Mouse (Mus musculus) intestine, postnatal 0 days (tissue): ENCODE measurements at regions not wholly inside any gene's neighbourhood (a gene's known extent, or its start where the extent isn't known, plus 50 kb on each side); places are given as distances from the start of the nearest gene placed in this dataset.

ENCODE experiments used
- ATAC-seq: fragments of 200-750 bp; cut with Nextera tagmentation; 2 replicates; pipeline ENCODE4 v1.8.0; 2017; ENCODE audit warnings: mild to moderate bottlenecking, moderate TSS enrichment, moderate library complexity
- H3K27ac ChIP-seq: fragments of 300-500 bp; sonication (generic); 2 replicates; pipeline ENCODE4 v1.5.1; 2014; ENCODE audit warnings: mild to moderate bottlenecking, low read depth, low read length, moderate library complexity
- H3K27me3 ChIP-seq: fragments of 300-500 bp; sonication (generic); replicated peaks from 2 replicates; pipeline ENCODE4 v1.6.1; 2014; ENCODE audit warnings: low read length, mixed read lengths; ENCODE audit not compliant: control insufficient read depth, insufficient read depth
- H3K36me3 ChIP-seq: fragments of 300-500 bp; sonication (generic); 2 replicates; pipeline ENCODE4 v1.6.1; 2014; ENCODE audit warnings: mild to moderate bottlenecking, moderate library complexity; ENCODE audit not compliant: control insufficient read depth, insufficient read depth
- H3K4me1 ChIP-seq: fragments of 300-500 bp; sonication (generic); replicated peaks from 2 replicates; pipeline ENCODE4 v1.6.1; 2014; ENCODE audit warnings: antibody characterized with exemption, low read length, mixed read lengths; ENCODE audit not compliant: control insufficient read depth, insufficient read depth
- H3K4me2 ChIP-seq: fragments of 300-500 bp; sonication (generic); replicated peaks from 2 replicates; pipeline ENCODE4 v1.6.1; 2014; ENCODE audit warnings: low read depth, mild to moderate bottlenecking, moderate library complexity
- H3K4me3 ChIP-seq: fragments of 300-500 bp; sonication (generic); 2 replicates; pipeline ENCODE4 v1.5.1; 2014; ENCODE audit warnings: low read depth, low read length
- H3K9ac ChIP-seq: fragments of 300-500 bp; sonication (generic); 2 replicates; pipeline ENCODE4 v1.6.1; 2014; ENCODE audit warnings: mild to moderate bottlenecking, low read depth, low read length
- H3K9me3 ChIP-seq: fragments of 300-500 bp; sonication (generic); 2 replicates; pipeline ENCODE4 v1.6.1; 2016; ENCODE audit warnings: mixed run types; ENCODE audit not compliant: control insufficient read depth
- CTCF ChIP-seq: sonication (generic); IDR thresholded peaks from 2 replicates; pipeline ENCODE4 v1.5.1; 2016; ENCODE audit warnings: low read depth, mild to moderate bottlenecking, control low read depth, antibody characterized with exemption, moderate library complexity
- WGBS: fragments of 180-500 bp; shearing (Covaris S2); extraction: QIAGEN DNeasy Blood & Tissue Kit; methylation state at CpG from one replicate; pipeline ENCODE4 v1.1.7; 2014; 5-methylcytosine and 5-hydroxymethylcytosine counted together

- Histone ChIP-seq H3K4me1 (no peaks in the 10 kb centered on the region), H3K9ac (no peak overlapping the region), H3K9me3 (no peaks in the 10 kb centered on the region), H3K4me2 (no peak overlapping the region), H3K27ac (no peak overlapping the region), H3K27me3 (no peaks in the 10 kb centered on the region), H3K36me3 (no peaks in the 10 kb centered on the region), H3K4me3 (no peak overlapping the region)
- WGBS: 28% methylated on average over 4 of the region's 4 CpGs
- ATAC-seq: no peak
- TF ChIP-seq CTCF: no peak
Measured at GRCm38 (mm10) chr15:62496193-62496592, 1348.8 kb downstream of the Gsdmc2 start.

- H3K4me1 ChIP-seq: no peaks in the 10 kb centered on the region
- no peak overlapping the region for H3K4me2 ChIP-seq
- H3K27me3 ChIP-seq: no peaks in the 10 kb centered on the region
- no peaks in the 10 kb centered on the region for H3K9me3 ChIP-seq
- no peak overlapping the region for H3K9ac ChIP-seq
- TF ChIP-seq CTCF: no peak
- ATAC-seq: no peak
- H3K4me3 ChIP-seq: no peak overlapping the region
- H3K27ac ChIP-seq: no peak overlapping the region
- no peaks in the 10 kb centered on the region for H3K36me3 ChIP-seq
- WGBS: 46% methylated on average over 3 of the region's 3 CpGs
Measured at GRCm38 (mm10) chr15:62492350-62492749, 1352.6 kb downstream of the Gsdmc2 start.

GRCm38 (mm10) chr15:62490548-62490947 lies 1354.4 kb downstream of the Gsdmc2 start:
- 64% methylated on average over 2 of the region's 2 CpGs for WGBS
- no peak overlapping the region for H3K4me3 ChIP-seq
- no peaks in the 10 kb centered on the region for H3K4me1 ChIP-seq
- no peaks in the 10 kb centered on the region for H3K9me3 ChIP-seq
- no peaks in the 10 kb centered on the region for H3K27me3 ChIP-seq
- ATAC-seq: no peak
- no peak overlapping the region for H3K4me2 ChIP-seq
- no peak overlapping the region for H3K27ac ChIP-seq
- no peaks in the 10 kb centered on the region for H3K36me3 ChIP-seq
- H3K9ac ChIP-seq: no peak overlapping the region
- no peak for TF ChIP-seq CTCF

DNA sequence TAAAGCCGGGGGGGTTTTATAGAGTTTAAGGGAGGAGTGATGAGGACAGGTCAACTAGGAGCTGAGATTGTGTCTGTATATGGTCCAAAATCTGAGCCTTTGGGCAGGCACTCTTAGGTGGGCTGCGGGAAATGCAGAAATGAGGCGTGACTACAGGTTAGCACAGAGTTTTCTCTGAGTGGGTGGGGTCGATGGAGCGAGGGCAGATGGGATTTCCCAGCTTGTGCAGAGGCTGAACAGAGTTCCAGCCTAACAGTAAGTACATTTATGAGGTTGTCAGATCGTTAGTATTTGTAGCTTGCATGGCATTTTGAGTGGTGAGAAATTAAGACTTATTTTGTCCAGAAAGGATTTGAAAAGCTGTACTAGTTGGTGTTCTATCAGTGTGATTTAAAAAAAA lies 1358.4 kb downstream of the Gsdmc2 start:
- no peak for ATAC-seq
- no peak for TF ChIP-seq CTCF
- no peaks in the 10 kb centered on the region for H3K27me3 ChIP-seq
- no peaks in the 10 kb centered on the region for H3K36me3 ChIP-seq
- H3K9me3 ChIP-seq: no peaks in the 10 kb centered on the region
- 80% methylated on average over 6 of the region's 6 CpGs for WGBS
- no peaks in the 10 kb centered on the region for H3K4me1 ChIP-seq
- H3K4me2 ChIP-seq: no peak overlapping the region
- H3K9ac ChIP-seq: no peak overlapping the region
- H3K4me3 ChIP-seq: no peak overlapping the region
- no peak overlapping the region for H3K27ac ChIP-seq

DNA sequence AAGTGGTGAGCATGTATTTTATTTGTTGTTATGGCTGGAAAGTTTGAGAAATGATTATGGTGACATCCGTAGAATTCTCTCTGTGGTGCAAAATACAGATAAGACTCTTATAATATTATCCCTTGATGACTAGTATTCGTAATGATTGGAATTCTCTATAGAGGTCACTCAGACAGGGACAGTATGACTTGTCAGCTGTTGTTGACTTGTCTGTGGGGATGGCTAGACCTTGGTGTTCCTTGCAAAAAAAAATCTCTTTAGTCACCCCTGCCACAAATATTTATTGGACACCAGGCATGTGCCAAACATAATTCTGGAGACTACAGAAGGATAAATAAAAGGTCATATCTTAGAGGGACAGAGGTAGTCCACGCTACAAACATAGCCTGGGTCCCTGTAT lies 1360.6 kb downstream of the Gsdmc2 start:
- Histone ChIP-seq H3K27me3 (no peaks in the 10 kb centered on the region), H3K9ac (no peak overlapping the region), H3K4me3 (no peak overlapping the region), H3K4me2 (no peak overlapping the region), H3K27ac (no peak overlapping the region), H3K36me3 (no peaks in the 10 kb centered on the region), H3K9me3 (no peaks in the 10 kb centered on the region), H3K4me1 (no peaks in the 10 kb centered on the region)
- ATAC-seq: no peak
- 96% methylated on average over 3 of the region's 3 CpGs for WGBS
- no peak for TF ChIP-seq CTCF

- no peak overlapping the region for H3K27ac ChIP-seq
- no peaks in the 10 kb centered on the region for H3K36me3 ChIP-seq
- H3K9me3 ChIP-seq: no peaks in the 10 kb centered on the region
- no peaks in the 10 kb centered on the region for H3K4me1 ChIP-seq
- TF ChIP-seq CTCF: no peak
- no peaks in the 10 kb centered on the region for H3K27me3 ChIP-seq
- no peak for ATAC-seq
- no peak overlapping the region for H3K4me2 ChIP-seq
- WGBS: 74% methylated on average over 1 of the region's 1 CpGs
- H3K9ac ChIP-seq: no peak overlapping the region
- H3K4me3 ChIP-seq: no peak overlapping the region
Measured at GRCm38 (mm10) chr15:62483534-62483933, 1361.4 kb downstream of the Gsdmc2 start.

- Histone ChIP-seq H3K4me3 (no peak overlapping the region), H3K9me3 (no peaks in the 10 kb centered on the region), H3K4me1 (no peaks in the 10 kb centered on the region), H3K4me2 (no peak overlapping the region), H3K36me3 (no peaks in the 10 kb centered on the region), H3K27me3 (no peaks in the 10 kb centered on the region), H3K27ac (no peak overlapping the region), H3K9ac (no peak overlapping the region)
- ATAC-seq: no peak
- 89% methylated on average over 7 of the region's 7 CpGs for WGBS
- TF ChIP-seq CTCF: no peak
Measured at GRCm38 (mm10) chr15:62482357-62482756, 1362.6 kb downstream of the Gsdmc2 start.
